9 mouse cellular contexts compared by ENCODE assay signal in genomic region chr3:78594718-78595236, GRCm38 (mm10).
DNase-seq lines count a peak whose midpoint lies in the region; ATAC-seq and TF ChIP-seq lines count a peak whose summit lies in the region.
"Had no signal": no experiment of that assay in that cellular context is flagged by ENCODE, and none has a peak within 500 bp of the region (broad histone marks: within the 10 kb centered on the region; RNA-seq: fewer than 3 reads in every experiment).

No protein-coding gene starts in this region.

- 20% methylated on average over 6 of the region's 6 CpGs for WGBS in stomach, embryonic 16.5 days
- WGBS in stomach, postnatal 0 days: 28% methylated on average over 6 of the region's 6 CpGs
- WGBS in limb, embryonic 15.5 days: 8% methylated on average over 6 of the region's 6 CpGs

- DNase-seq in stomach, postnatal 0 days (ENCODE audit: low spot score): no peak
- DNase-seq in forelimb bud, embryonic 11.5 days (ENCODE audit: low read depth, low spot score): peak; percentile 89
- DNase-seq in right cerebral cortex, adult 18-20 months: no peak
- no peak for DNase-seq in adrenal gland, postnatal 4 days (ENCODE audit: low spot score in 2 of 2)
- DNase-seq in layer of hippocampus, adult 2 months (ENCODE audit: low spot score in 2 of 2): no peak
- DNase-seq: adrenal gland, adult 2 months; cerebellum, postnatal 36 days had no signal

- H3K27ac ChIP-seq in stomach, embryonic 16.5 days (ENCODE audit: low read length): no peak overlapping the region
- no peak overlapping the region for H3K27ac ChIP-seq in stomach, postnatal 0 days (replicated peaks)
- H3K27ac ChIP-seq in limb, embryonic 15.5 days: no peak overlapping the region; the same call in 1 of the 2 replicates
- H3K27ac ChIP-seq in layer of hippocampus, adult 2 months: no peak overlapping the region

- H3K36me3 ChIP-seq in stomach, embryonic 16.5 days (ENCODE audit: control insufficient read depth, insufficient read depth, low read length): no peaks in the 10 kb centered on the region
- H3K36me3 ChIP-seq in stomach, postnatal 0 days (ENCODE audit: control insufficient read depth, insufficient read depth, low read length): no peaks in the 10 kb centered on the region
- no peaks in the 10 kb centered on the region for H3K36me3 ChIP-seq in limb, embryonic 15.5 days

- TF ChIP-seq CTCF in stomach, postnatal 0 days (IDR thresholded peaks at IDR 0.05; ENCODE audit: low read depth): no peak
- no peak for TF ChIP-seq CTCF in layer of hippocampus, adult 2 months (conservative IDR thresholded peaks at IDR 0.05)

- H3K9me3 ChIP-seq in stomach, embryonic 16.5 days (replicated peaks; ENCODE audit: control insufficient read depth, low read length): no peaks in the 10 kb centered on the region
- H3K9me3 ChIP-seq in stomach, postnatal 0 days (ENCODE audit: control insufficient read depth, low read length): no peaks in the 10 kb centered on the region
- H3K9me3 ChIP-seq in limb, embryonic 15.5 days: no peaks in the 10 kb centered on the region

- TF ChIP-seq EP300 in stomach, postnatal 0 days (optimal IDR thresholded peaks at IDR 0.05): no peak

- no peaks in the 10 kb centered on the region for H3K27me3 ChIP-seq in stomach, embryonic 16.5 days (ENCODE audit: control insufficient read depth, insufficient read depth, low read length)
- H3K27me3 ChIP-seq in stomach, postnatal 0 days (ENCODE audit: control insufficient read depth, insufficient read depth, low read length): no peaks in the 10 kb centered on the region
- H3K27me3 ChIP-seq in limb, embryonic 15.5 days: no peaks in the 10 kb centered on the region

- no peak overlapping the region for H3K9ac ChIP-seq in stomach, embryonic 16.5 days (ENCODE audit: low read length)
- no peak overlapping the region for H3K9ac ChIP-seq in stomach, postnatal 0 days (ENCODE audit: low read length)
- H3K9ac ChIP-seq in limb, embryonic 15.5 days: no peak overlapping the region

- H3K4me1 ChIP-seq in stomach, embryonic 16.5 days (ENCODE audit: control insufficient read depth, insufficient read depth, low read length): no peaks in the 10 kb centered on the region
- H3K4me1 ChIP-seq in stomach, postnatal 0 days (replicated peaks; ENCODE audit: control insufficient read depth, insufficient read depth): no peaks in the 10 kb centered on the region
- peaks cover 10% of the 10 kb centered on the region for H3K4me1 ChIP-seq in limb, embryonic 15.5 days

- H3K4me2 ChIP-seq in stomach, embryonic 16.5 days (ENCODE audit: low read depth, low read length): no peak overlapping the region
- H3K4me2 ChIP-seq in stomach, postnatal 0 days (replicated peaks; ENCODE audit: low read depth): no peak overlapping the region
- peak overlapping the region; percentile 19 for H3K4me2 ChIP-seq in limb, embryonic 15.5 days

- H3K4me3 ChIP-seq in stomach, embryonic 16.5 days (replicated peaks; ENCODE audit: low read length): no peak overlapping the region
- H3K4me3 ChIP-seq in stomach, postnatal 0 days (ENCODE audit: low read depth, low read length): no peak overlapping the region
- H3K4me3 ChIP-seq in limb, embryonic 15.5 days: no peak overlapping the region
- H3K4me3 ChIP-seq in layer of hippocampus, adult 2 months: no peak overlapping the region

- ATAC-seq in stomach, embryonic 16.5 days (ENCODE audit: insufficient read depth, low FRiP score): peak; percentile 33; the same call in 1 of the 2 replicates
- no peak for ATAC-seq in stomach, postnatal 0 days (ENCODE audit: low FRiP score, low TSS enrichment)
- ATAC-seq in limb, embryonic 15.5 days (ENCODE audit: insufficient number of reproducible peaks, low FRiP score, low TSS enrichment, low read depth): 0 out of 2 replicates have a peak, but pooled peaks have one; percentile 69
